ENCODE assay signal across 24 mouse cellular contexts in genomic region chr3:146776711-146777110, GRCm38 (mm10).
"Had no signal": no experiment of that assay in that cellular context is flagged by ENCODE, and none has a peak within 500 bp of the region (broad histone marks: within the 10 kb centered on the region; RNA-seq: fewer than 3 reads in every experiment).

No protein-coding gene starts in this region.

- ATAC-seq: liver, postnatal 0 days; lung, postnatal 0 days; midbrain, embryonic 16.5 days had no signal

- H3K36me3 ChIP-seq: lung, embryonic 15.5 days; midbrain, embryonic 10.5 days; midbrain, embryonic 12.5 days; neural tube, embryonic 13.5 days; neural tube, embryonic 15.5 days; stomach, embryonic 15.5 days had no signal

- H3K27me3 ChIP-seq: lung, embryonic 15.5 days; midbrain, embryonic 12.5 days; neural tube, embryonic 13.5 days; neural tube, embryonic 15.5 days; stomach, embryonic 15.5 days had no signal

- H3K4me2 ChIP-seq: lung, embryonic 15.5 days; midbrain, embryonic 12.5 days; neural tube, embryonic 13.5 days; neural tube, embryonic 15.5 days; stomach, embryonic 15.5 days had no signal

- DNase-seq: liver, postnatal 0 days; lung, adult 2 months; lung, postnatal 14 days; lung, postnatal 36 days; midbrain, embryonic 14.5 days; retina, postnatal 1 day; right cerebral cortex, adult 18-20 months; right cerebral cortex, postnatal 25 days; right cerebral cortex, postnatal 4 days; spleen, adult 18-20 months; thymus, postnatal 14 days; thymus, postnatal 36 days had no signal

- H3K9me3 ChIP-seq: lung, embryonic 15.5 days; midbrain, embryonic 10.5 days; midbrain, embryonic 12.5 days; neural tube, embryonic 13.5 days; neural tube, embryonic 15.5 days; stomach, embryonic 15.5 days had no signal

- H3K9ac ChIP-seq: liver, embryonic 14.5 days; liver, postnatal 0 days; lung, embryonic 15.5 days; midbrain, embryonic 12.5 days; neural tube, embryonic 13.5 days; neural tube, embryonic 15.5 days; stomach, embryonic 15.5 days had no signal

- H3K27ac ChIP-seq: liver, embryonic 14.5 days; lung, embryonic 15.5 days; macrophage; midbrain, embryonic 10.5 days; midbrain, embryonic 12.5 days; neural tube, embryonic 13.5 days; neural tube, embryonic 15.5 days; stomach, embryonic 15.5 days; stomach, postnatal 0 days had no signal

- H3K4me3 ChIP-seq: lung, embryonic 15.5 days; midbrain, embryonic 10.5 days; midbrain, embryonic 12.5 days; myocyte; neural tube, embryonic 13.5 days; neural tube, embryonic 15.5 days; stomach, embryonic 15.5 days had no signal
